Mouse (Mus musculus): ENCODE data around the gene Tnrc6c. TPM values are rescaled to one million over a fixed set of nuclear protein-coding genes. Genes with fewer than 3 reads are reported as not detected.

Gene Tnrc6c
- polyA plus RNA-seq, 1 experiment from 2014 or later: 9.4 TPM

DNA sequence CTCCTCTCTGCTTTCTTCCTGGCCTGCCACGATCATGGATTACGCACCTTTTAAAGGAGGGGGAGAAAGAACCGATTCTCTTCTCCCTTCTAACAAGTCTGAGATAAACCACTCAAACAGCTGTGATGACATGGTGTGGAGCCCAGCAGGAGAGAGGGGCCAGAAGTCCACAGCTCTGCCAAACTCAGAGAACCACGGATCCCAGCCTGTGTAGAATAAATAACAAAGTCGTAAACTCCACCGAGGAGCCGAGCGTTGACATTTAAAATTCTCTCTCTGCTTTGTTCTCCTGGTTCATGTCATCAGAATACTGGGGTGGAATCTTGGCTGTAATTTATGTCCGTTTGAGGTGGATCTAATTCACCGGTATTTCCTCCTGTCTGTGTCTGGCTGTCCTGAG, 34.5 kb upstream of the Tnrc6c start:
- Histone ChIP-seq H3K36me3 (no peaks in the 10 kb centered on the region), H3K27ac (replicated peaks) (0 out of 2 replicates have a peak overlapping the region, but pooled peaks have one; percentile 2), H3K9me3 (replicated peaks) (no peaks in the 10 kb centered on the region), H3K4me3 (no peak overlapping the region), H3K27me3 (ENCODE audit: low read depth, poor library complexity, severe bottlenecking) (peaks cover 50% of the 10 kb centered on the region), H3K4me1 (peaks cover 42% of the 10 kb centered on the region)
- WGBS: 72% methylated on average over 10 of the region's 10 CpGs
- DNase-seq (ENCODE audit: low spot score): no peak

DNA sequence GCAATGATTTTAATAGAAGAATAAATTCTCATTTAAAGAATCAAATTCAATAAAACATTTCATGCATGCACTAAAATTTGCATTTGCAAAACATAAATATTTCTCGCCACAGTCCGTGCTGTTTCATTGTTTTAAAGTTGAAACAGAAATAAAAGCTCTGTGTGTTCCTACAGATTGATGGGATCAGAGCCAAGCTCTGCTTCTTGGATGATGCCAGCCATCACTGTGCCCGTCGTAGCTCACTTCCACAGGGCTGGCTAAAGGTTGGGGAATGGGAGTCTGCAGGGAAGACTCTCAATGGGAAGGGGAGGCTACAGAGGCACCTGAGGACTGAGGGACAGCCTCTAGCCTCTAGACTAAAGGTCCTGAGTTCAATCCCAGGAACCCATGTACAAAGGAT, 28.9 kb upstream of the Tnrc6c start:
- peaks cover 37% of the 10 kb centered on the region for H3K27me3 ChIP-seq (ENCODE audit: low read depth, poor library complexity, severe bottlenecking)
- 93% methylated on average over 4 of the region's 4 CpGs for WGBS
- H3K4me3 ChIP-seq: no peak overlapping the region
- H3K9me3 ChIP-seq (replicated peaks): no peaks in the 10 kb centered on the region
- DNase-seq (ENCODE audit: low spot score): no peak
- H3K27ac ChIP-seq (replicated peaks): no peak overlapping the region
- no peaks in the 10 kb centered on the region for H3K36me3 ChIP-seq
- H3K4me1 ChIP-seq: peaks cover 27% of the 10 kb centered on the region

DNA sequence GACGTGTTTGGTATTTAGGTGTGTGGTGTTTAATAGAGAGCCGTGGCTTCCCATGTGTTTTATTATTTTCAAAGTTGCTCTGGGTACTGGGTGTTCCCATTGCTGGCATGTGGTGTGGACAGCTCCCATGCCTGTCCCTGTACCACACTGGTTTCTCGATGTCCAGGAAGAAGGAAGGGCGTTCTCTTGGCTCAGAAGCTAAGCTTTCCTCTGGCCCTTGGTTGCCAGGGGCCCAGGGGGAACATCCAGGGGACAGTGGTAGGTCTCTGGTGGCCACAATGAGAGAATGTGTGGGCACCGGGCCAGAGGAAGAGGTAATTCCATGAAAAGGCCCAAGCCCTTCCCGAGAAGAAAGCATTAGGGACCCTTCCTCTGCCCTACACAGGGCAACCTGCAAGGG, 27.5 kb upstream of the Tnrc6c start:
- DNase-seq (ENCODE audit: low spot score): no peak
- Histone ChIP-seq H3K4me3 (no peak overlapping the region), H3K4me1 (peaks cover 25% of the 10 kb centered on the region), H3K36me3 (no peaks in the 10 kb centered on the region), H3K9me3 (replicated peaks) (no peaks in the 10 kb centered on the region), H3K27ac (replicated peaks) (no peak overlapping the region), H3K27me3 (ENCODE audit: low read depth, poor library complexity, severe bottlenecking) (peaks cover 37% of the 10 kb centered on the region)
- WGBS: 63% methylated on average over 6 of the region's 6 CpGs

DNA sequence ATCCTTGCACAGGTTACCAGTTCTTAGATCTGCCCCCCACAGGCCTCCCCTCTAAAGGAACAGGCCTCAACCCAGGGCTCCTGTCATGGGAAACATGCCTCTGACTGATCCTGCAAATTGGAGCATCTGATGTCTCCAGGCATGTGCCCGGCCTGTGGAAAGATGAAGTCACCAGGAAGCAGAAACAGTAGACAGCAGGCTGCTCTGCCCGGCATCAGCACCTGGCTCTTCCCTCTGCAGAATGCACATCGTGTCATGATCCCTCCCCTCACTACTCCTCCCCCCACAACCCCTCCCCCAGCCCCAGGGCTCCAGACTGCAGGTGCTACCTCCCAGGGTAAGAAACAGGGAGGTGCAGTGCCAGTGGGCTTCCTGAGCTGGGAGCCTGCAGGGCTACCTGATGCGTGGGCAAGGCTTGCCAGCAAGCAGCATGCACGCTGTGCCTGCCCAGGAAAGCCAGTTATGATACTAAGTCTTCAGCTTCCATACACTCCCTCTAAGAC, 27.0 kb upstream of the Tnrc6c start:
- Histone ChIP-seq H3K27ac (replicated peaks) (no peak overlapping the region), H3K9me3 (replicated peaks) (no peaks in the 10 kb centered on the region), H3K4me1 (peaks cover 25% of the 10 kb centered on the region), H3K36me3 (no peaks in the 10 kb centered on the region), H3K4me3 (no peak overlapping the region; the same call in 1 of the 2 replicates), H3K27me3 (ENCODE audit: low read depth, poor library complexity, severe bottlenecking) (peaks cover 37% of the 10 kb centered on the region)
- 13% methylated on average over 5 of the region's 5 CpGs for WGBS
- no peak for DNase-seq (ENCODE audit: low spot score)

DNA sequence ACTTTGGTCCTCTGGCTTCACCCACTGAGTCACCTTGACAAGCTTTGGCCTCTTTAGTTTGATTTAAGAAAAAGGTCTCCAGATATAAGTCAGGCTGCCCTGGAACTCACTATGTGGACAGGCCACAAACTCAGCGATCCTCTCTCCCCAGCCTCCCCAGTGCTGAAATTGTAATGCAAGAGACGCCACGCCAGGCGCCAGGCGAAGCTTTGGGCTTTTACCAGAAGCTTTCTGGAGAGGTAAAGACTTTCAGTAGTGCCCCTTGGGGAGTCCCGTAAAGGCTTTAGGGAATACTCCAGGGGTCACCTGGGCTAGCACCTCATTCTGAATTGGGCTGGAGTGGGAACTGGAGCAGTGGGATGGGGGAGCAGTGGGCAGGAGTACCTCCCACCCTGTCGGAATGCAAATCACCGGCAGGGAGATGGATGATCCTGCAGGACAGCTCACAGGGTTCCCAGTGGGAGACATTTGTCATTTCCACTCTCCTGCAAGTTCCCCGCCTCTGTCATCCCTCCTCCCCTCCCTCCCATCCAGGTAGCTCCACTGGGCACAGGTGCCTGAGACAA, 26.3 kb upstream of the Tnrc6c start:
- Histone ChIP-seq H3K27me3 (ENCODE audit: low read depth, poor library complexity, severe bottlenecking) (peaks cover 37% of the 10 kb centered on the region), H3K4me3 (no peak overlapping the region), H3K9me3 (replicated peaks) (no peaks in the 10 kb centered on the region), H3K27ac (replicated peaks) (peak overlapping the region; percentile 57), H3K4me1 (peaks cover 25% of the 10 kb centered on the region), H3K36me3 (no peaks in the 10 kb centered on the region)
- WGBS: 11% methylated on average over 9 of the region's 9 CpGs
- no peak for DNase-seq (ENCODE audit: low spot score)

DNA sequence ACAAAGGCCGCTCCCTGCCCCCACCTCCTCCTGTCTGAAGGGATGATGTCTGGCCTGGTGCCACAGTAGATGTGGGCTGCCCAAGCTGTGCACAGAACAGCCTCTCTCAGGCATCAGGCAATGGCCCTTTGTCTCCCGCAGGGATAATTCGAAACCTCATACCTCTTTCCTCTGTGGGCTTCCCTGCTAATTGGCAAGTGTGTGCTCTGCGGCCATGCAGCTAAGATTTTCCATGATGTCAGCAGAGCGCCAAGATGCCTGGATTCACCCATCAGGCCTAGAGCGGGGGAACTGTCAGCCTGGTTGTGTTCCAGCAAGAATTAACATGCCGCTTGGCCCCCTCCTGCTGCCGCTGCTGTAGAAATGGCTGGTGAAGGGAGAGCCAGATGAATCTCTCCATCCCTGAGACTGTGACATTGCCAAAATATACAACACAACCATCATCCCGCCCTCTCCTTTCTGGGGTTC, 25.7 kb upstream of the Tnrc6c start:
- no peak for DNase-seq (ENCODE audit: low spot score)
- Histone ChIP-seq H3K36me3 (no peaks in the 10 kb centered on the region), H3K9me3 (replicated peaks) (no peaks in the 10 kb centered on the region), H3K4me3 (no peak overlapping the region), H3K27ac (replicated peaks) (peak overlapping the region; percentile 57), H3K27me3 (ENCODE audit: low read depth, poor library complexity, severe bottlenecking) (peaks cover 37% of the 10 kb centered on the region), H3K4me1 (peaks cover 25% of the 10 kb centered on the region)
- WGBS: 15% methylated on average over 9 of the region's 9 CpGs

DNA sequence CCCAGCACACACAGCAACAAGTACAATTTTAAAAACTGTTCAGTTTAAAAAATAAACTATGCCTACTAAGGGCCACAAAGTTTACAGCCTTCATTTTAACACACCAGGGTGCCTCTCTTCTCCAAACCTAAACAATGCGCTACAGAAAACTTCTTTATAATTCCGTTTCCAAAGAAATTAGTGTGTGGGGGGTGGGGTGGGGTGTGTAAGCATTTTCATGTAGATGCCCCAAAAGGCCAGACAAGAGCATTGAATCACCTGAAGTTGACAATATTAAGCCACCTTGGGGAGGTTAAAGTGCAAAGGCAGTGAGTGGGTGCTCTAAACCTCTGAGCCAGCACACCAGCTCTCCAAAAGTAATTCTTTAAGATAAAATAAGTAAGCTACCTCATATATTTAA, 24.2 kb upstream of the Tnrc6c start:
- no peak overlapping the region for H3K27ac ChIP-seq (replicated peaks)
- no peak for DNase-seq (ENCODE audit: low spot score)
- no peak overlapping the region for H3K4me3 ChIP-seq
- H3K9me3 ChIP-seq (replicated peaks): no peaks in the 10 kb centered on the region
- H3K27me3 ChIP-seq (ENCODE audit: low read depth, poor library complexity, severe bottlenecking): peaks cover 37% of the 10 kb centered on the region
- H3K36me3 ChIP-seq: no peaks in the 10 kb centered on the region
- 79% methylated on average over 2 of the region's 2 CpGs for whole genome bisulfite sequencing
- H3K4me1 ChIP-seq: peaks cover 25% of the 10 kb centered on the region

DNA sequence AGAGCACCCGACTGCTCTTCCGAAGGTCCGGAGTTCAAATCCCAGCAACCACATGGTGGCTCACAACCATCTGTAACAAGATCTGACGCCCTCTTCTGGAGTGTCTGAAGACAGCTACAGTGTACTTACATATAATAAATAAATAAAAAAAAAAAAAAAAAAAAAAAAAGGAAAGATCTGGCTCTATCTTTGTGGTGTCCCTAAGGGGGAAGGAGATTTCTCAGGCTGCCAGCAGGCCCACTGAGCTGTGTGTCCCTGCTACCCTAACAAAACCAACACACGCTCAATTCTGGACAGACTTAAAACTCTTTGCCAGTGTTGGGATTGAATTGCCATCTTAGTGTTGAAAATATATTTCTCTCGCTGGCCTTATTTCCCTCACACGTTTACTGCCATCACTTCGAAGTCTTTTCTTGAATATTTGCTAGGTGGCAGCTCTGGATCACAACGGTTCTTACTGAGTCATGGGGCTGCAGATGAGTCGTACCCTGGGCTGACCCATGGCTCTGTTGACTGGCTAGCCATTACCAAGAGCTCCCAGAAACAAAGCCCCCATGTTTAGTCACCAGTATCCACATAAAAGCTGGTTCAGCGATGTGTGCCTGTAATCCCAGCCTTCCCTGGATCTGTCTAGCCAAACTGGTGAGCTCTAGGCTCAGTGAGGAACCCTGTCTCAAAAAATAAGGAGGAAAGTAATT, 23.1 kb upstream of the Tnrc6c start:
- Histone ChIP-seq H3K27me3 (ENCODE audit: low read depth, poor library complexity, severe bottlenecking) (peaks cover 42% of the 10 kb centered on the region), H3K36me3 (no peaks in the 10 kb centered on the region), H3K4me1 (peaks cover 26% of the 10 kb centered on the region), H3K4me3 (no peak overlapping the region), H3K27ac (replicated peaks) (no peak overlapping the region), H3K9me3 (replicated peaks) (no peaks in the 10 kb centered on the region)
- WGBS: 91% methylated on average over 10 of the region's 11 CpGs
- no peak for DNase-seq (ENCODE audit: low spot score)

DNA sequence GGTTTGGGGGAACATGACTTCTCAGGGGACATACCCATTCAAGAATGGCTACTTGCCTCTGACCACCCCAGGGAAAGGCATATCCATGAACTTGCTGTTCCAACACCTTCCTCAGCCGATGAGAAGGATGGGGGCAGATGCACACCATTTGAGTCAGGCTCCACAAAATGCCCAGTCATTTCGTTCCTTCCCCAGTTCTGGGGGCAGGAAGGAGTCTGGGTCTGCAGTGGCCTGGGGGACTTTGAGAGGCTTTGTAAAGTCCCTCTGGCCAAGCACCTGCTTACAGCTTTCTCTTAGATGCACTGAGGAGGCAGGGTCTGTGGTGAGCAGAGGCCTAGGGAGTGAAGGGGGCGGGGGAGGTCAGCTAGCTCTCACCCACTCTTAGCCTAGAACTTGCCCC, 20.8 kb upstream of the Tnrc6c start:
- no peaks in the 10 kb centered on the region for H3K9me3 ChIP-seq (replicated peaks)
- H3K4me1 ChIP-seq: peaks cover 19% of the 10 kb centered on the region
- DNase-seq (ENCODE audit: low spot score): no peak
- H3K27me3 ChIP-seq (ENCODE audit: low read depth, poor library complexity, severe bottlenecking): peaks cover 26% of the 10 kb centered on the region
- H3K36me3 ChIP-seq: no peaks in the 10 kb centered on the region
- H3K27ac ChIP-seq (replicated peaks): no peak overlapping the region
- H3K4me3 ChIP-seq: no peak overlapping the region
- 81% methylated on average over 3 of the region's 3 CpGs for WGBS

DNA sequence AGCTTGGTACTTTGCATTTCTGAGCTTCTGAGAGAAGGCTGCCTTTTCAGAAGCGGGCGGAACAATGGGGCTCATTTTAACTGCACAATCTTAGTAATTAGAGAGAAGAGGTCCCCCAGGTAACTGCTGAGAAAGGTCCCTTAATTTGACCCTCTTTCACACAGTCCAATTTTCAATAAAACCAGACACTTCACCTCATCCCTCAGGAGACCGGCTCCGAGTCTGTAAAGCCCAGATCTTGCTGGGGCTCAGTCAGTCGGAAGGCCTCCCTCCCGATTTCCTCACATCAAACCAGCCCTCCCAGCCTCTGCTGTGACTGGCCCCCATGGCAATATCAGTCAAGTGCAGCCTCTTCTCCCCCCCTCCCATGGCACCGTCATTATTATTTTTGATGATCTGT, 15.7 kb upstream of the Tnrc6c start:
- H3K36me3 ChIP-seq: no peaks in the 10 kb centered on the region
- DNase-seq (ENCODE audit: low spot score): no peak
- H3K9me3 ChIP-seq (replicated peaks): no peaks in the 10 kb centered on the region
- 42% methylated on average over 7 of the region's 7 CpGs for WGBS
- peaks cover 23% of the 10 kb centered on the region for H3K4me1 ChIP-seq
- H3K4me3 ChIP-seq: no peak overlapping the region
- no peak overlapping the region for H3K27ac ChIP-seq (replicated peaks)
- 0 out of 2 replicates have a peak, but pooled peaks cover 19% of the 10 kb centered on the region for H3K27me3 ChIP-seq (ENCODE audit: low read depth, poor library complexity, severe bottlenecking)

DNA sequence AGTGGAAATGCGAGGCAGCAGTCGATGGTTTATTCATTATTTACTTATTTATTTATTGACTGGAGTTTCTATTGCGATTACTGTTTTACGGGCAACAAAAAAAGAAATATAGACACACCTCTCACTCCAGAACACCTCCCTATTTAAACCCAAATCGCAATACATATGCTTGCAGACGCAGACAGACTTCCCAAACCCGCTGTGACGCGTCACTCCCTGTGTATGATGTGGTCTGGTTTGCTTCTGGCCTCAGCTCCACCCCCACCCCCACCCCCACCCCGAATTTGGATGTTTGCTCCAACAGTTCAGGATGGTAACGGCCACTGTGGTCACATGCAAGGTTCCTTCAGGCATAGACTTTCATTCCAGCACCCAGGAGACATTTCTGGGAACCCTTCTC, 15.3 kb upstream of the Tnrc6c start:
- Histone ChIP-seq H3K4me1 (peaks cover 24% of the 10 kb centered on the region), H3K27ac (replicated peaks) (no peak overlapping the region), H3K27me3 (ENCODE audit: low read depth, poor library complexity, severe bottlenecking) (0 out of 2 replicates have a peak, but pooled peaks cover 19% of the 10 kb centered on the region), H3K36me3 (no peaks in the 10 kb centered on the region), H3K4me3 (no peak overlapping the region), H3K9me3 (replicated peaks) (no peaks in the 10 kb centered on the region)
- DNase-seq (ENCODE audit: low spot score): no peak
- 74% methylated on average over 11 of the region's 11 CpGs for WGBS

DNA sequence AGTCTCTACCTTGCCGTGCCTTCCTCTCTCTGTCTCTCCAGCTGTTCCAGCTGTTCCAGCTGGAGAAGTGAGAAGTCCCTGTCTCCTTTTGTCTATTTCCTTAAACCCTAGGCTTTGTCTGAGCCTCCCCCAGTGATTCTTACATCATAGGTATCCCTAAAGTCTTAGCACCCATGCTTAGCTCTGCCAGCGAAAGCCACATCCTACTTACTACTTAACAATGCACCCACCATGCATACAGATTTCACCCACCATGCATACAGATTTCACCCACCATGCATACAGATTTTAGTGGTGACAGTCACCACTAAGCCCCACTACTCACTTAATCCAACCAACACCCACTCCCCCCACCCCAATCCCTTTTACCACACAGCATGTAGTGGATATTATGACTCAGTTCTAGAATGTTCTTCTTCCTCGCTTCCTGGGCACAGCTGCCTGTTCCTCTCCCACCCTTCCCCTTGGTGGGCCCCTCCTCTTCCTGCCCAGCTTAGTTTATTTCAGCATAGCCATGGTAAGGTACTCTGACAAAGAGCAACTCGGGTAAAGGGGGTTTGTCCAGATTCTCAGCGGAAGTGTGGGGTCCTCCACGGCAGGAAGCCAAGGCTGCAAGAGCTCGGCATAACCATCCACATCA, 14.6 kb upstream of the Tnrc6c start:
- no peak for DNase-seq (ENCODE audit: low spot score)
- WGBS: 87% methylated on average over 7 of the region's 7 CpGs
- Histone ChIP-seq H3K27ac (replicated peaks) (no peak overlapping the region), H3K27me3 (ENCODE audit: low read depth, poor library complexity, severe bottlenecking) (0 out of 2 replicates have a peak, but pooled peaks cover 19% of the 10 kb centered on the region), H3K4me1 (peaks cover 26% of the 10 kb centered on the region), H3K36me3 (no peaks in the 10 kb centered on the region), H3K9me3 (replicated peaks) (no peaks in the 10 kb centered on the region), H3K4me3 (no peak overlapping the region)

DNA sequence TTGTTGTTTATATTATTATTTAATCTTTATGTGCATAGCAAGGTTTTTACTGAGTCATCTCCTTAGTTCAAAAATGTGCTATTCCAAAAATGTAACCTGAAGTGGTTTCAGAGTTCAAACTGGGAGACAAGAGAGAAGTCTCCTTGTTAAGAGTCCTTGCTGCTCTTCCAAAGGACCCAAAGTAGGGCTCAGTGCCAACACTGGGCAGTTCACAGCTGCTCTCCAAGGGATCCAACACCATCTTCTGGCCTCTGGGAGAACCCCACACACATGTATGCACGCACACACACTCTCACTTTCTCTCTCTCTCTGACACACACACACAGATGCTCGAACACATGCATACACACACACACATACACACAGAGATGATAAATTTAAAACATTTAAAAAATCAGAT, 11.9 kb upstream of the Tnrc6c start:
- H3K4me1 ChIP-seq: peaks cover 21% of the 10 kb centered on the region
- H3K9me3 ChIP-seq (replicated peaks): no peaks in the 10 kb centered on the region
- H3K27me3 ChIP-seq (ENCODE audit: low read depth, poor library complexity, severe bottlenecking): 0 out of 2 replicates have a peak, but pooled peaks cover 13% of the 10 kb centered on the region
- no peaks in the 10 kb centered on the region for H3K36me3 ChIP-seq
- 92% methylated on average over 2 of the region's 2 CpGs for WGBS
- no peak for DNase-seq (ENCODE audit: low spot score)
- no peak overlapping the region for H3K27ac ChIP-seq (replicated peaks)
- no peak overlapping the region for H3K4me3 ChIP-seq

Measured in midbrain, embryonic 10.5 days (tissue).